Mouse (Mus musculus): Measurements from ENCODE around the gene Fbxl8.

GRCm38 (mm10) chr8:105235206-105235605 is 29.2 kb upstream of the Fbxl8 start:
- TF ChIP-seq GATA1 (IDR thresholded peaks at IDR 0.05; ENCODE audit: borderline replicate concordance, low read length) (no peak), FLI1 (IDR thresholded peaks at IDR 0.05; ENCODE audit: low read length) (no peak)

Measured in megakaryocyte, embryonic 14.5 days (primary cell).